In genomic region chrX:37191105-37191743, GRCm38 (mm10) we compare ENCODE assay signal across 8 mouse cellular contexts. TPM values are rescaled to one million over a fixed set of nuclear protein-coding genes. Genes with fewer than 3 reads are reported as not detected.
A peak's percentile ranks its signal among the peaks of the same experiment; 100 is the strongest.
DNase-seq lines count a peak whose midpoint lies in the region; ATAC-seq lines count a peak whose summit lies in the region.

TSS of gene Ndufa1 (minus strand) at chrX:37191163.
TSS of gene Rnf113a1 (plus strand) at chrX:37191245.

- H3K4me1 ChIP-seq in embryonic facial prominence, embryonic 11.5 days (ENCODE audit: control insufficient read depth, insufficient read depth, low read length): no peaks in the 10 kb centered on the region
- H3K4me1 ChIP-seq in limb, embryonic 10.5 days: no peaks in the 10 kb centered on the region
- no peaks in the 10 kb centered on the region for H3K4me1 ChIP-seq in midbrain, embryonic 12.5 days

- H3K4me3 ChIP-seq in embryonic facial prominence, embryonic 11.5 days (ENCODE audit: low read depth, low read length): peak within 1 kb of the TSS; percentile 51
- H3K4me3 ChIP-seq in limb, embryonic 10.5 days: peak within 1 kb of the TSS; percentile 63
- H3K4me3 ChIP-seq in midbrain, embryonic 12.5 days: peak within 1 kb of the TSS; percentile 54

- no peaks in the 10 kb centered on the region for H3K36me3 ChIP-seq in embryonic facial prominence, embryonic 11.5 days (replicated peaks; ENCODE audit: control insufficient read depth, insufficient read depth, low read depth, low read length)
- 0 out of 2 replicates have a peak, but pooled peaks cover 5% of the 10 kb centered on the region for H3K36me3 ChIP-seq in limb, embryonic 10.5 days
- no peaks in the 10 kb centered on the region for H3K36me3 ChIP-seq in midbrain, embryonic 12.5 days

- no peak within 1 kb of the TSS for H3K27ac ChIP-seq in embryonic facial prominence, embryonic 11.5 days (replicated peaks; ENCODE audit: low read depth, low read length)
- peak within 1 kb of the TSS; percentile 81 for H3K27ac ChIP-seq in limb, embryonic 10.5 days
- H3K27ac ChIP-seq in midbrain, embryonic 12.5 days (replicated peaks): peak within 1 kb of the TSS; percentile 73

- ATAC-seq in embryonic facial prominence, embryonic 11.5 days (replicated peaks; ENCODE audit: insufficient number of reproducible peaks, low FRiP score, low TSS enrichment, low read depth): peak; percentile 88
- peak; percentile 92 for ATAC-seq in midbrain, embryonic 12.5 days (ENCODE audit: low FRiP score, low read depth)

- H3K9ac ChIP-seq in embryonic facial prominence, embryonic 11.5 days (replicated peaks; ENCODE audit: low read length): peak within 1 kb of the TSS; percentile 64
- H3K9ac ChIP-seq in midbrain, embryonic 12.5 days (replicated peaks): peak within 1 kb of the TSS; percentile 59

- peak; percentile 86 for DNase-seq in 3134 (ENCODE audit: extremely low read depth, insufficient read length, low spot score)
- peak; percentile 84 for DNase-seq in adrenal gland, postnatal 25 days
- peak; percentile 82 for DNase-seq in embryonic facial prominence, embryonic 11.5 days (ENCODE audit: low spot score)
- peak; percentile 86 to 87 for DNase-seq in heart, adult 18-20 months
- peak; percentile 88 for DNase-seq in kidney, adult 18-20 months
- DNase-seq in limb, embryonic 10.5 days (ENCODE audit: low spot score): peak; percentile 80
- DNase-seq in skeletal muscle tissue, adult 2 months (ENCODE audit: low read depth, low spot score): peak; percentile 49

- WGBS in embryonic facial prominence, embryonic 11.5 days: 19% methylated on average over 60 of the region's 63 CpGs
- WGBS in limb, embryonic 10.5 days: 11% methylated on average over 63 of the region's 63 CpGs
- WGBS in midbrain, embryonic 12.5 days: 18% methylated on average over 63 of the region's 63 CpGs

- H3K9me3 ChIP-seq in embryonic facial prominence, embryonic 11.5 days (replicated peaks; ENCODE audit: control insufficient read depth, low read length): no peaks in the 10 kb centered on the region
- H3K9me3 ChIP-seq in limb, embryonic 10.5 days (replicated peaks): no peaks in the 10 kb centered on the region
- H3K9me3 ChIP-seq in midbrain, embryonic 12.5 days: no peaks in the 10 kb centered on the region

- H3K4me2 ChIP-seq in embryonic facial prominence, embryonic 11.5 days (ENCODE audit: low read depth, low read length): peak within 1 kb of the TSS; percentile 46
- H3K4me2 ChIP-seq in midbrain, embryonic 12.5 days (replicated peaks): peak within 1 kb of the TSS; percentile 55

- no peaks in the 10 kb centered on the region for H3K27me3 ChIP-seq in embryonic facial prominence, embryonic 11.5 days (ENCODE audit: control insufficient read depth, insufficient read depth, low read length)
- no peaks in the 10 kb centered on the region for H3K27me3 ChIP-seq in limb, embryonic 10.5 days (ENCODE audit: low read depth, poor library complexity, severe bottlenecking)
- no peaks in the 10 kb centered on the region for H3K27me3 ChIP-seq in midbrain, embryonic 12.5 days

RNA-seq across cellular contexts. Expression of gene Ndufa1, which starts in this region (rescaled TPM):
- total RNA-seq in adrenal gland, postnatal 25 days (2021): 378 and 382 TPM in 2 replicates
- 375 and 434 TPM in 2 replicates for polyA plus RNA-seq in embryonic facial prominence, embryonic 11.5 days (2014; fragmentation: Nextera tagmentation; extraction: Ambion mirVana)
- 100 to 1,000 TPM; 829 to 884 TPM for total RNA-seq in heart, adult 18-20 months (2021)
- 329 and 348 TPM in 2 replicates for polyA plus RNA-seq in limb, embryonic 10.5 days (2016; fragmentation: Nextera tagmentation; extraction: Ambion mirVana)
- polyA plus RNA-seq in midbrain, embryonic 12.5 days (2016; fragmentation: Nextera tagmentation; extraction: Ambion mirVana): 412 and 415 TPM in 2 replicates

RNA-seq across cellular contexts. Expression of gene Rnf113a1, which starts in this region (rescaled TPM):
- 4.9 and 5.2 TPM in 2 replicates for total RNA-seq in adrenal gland, postnatal 25 days (2021)
- polyA plus RNA-seq in embryonic facial prominence, embryonic 11.5 days (2014; fragmentation: Nextera tagmentation; extraction: Ambion mirVana): 15.6 and 16.6 TPM in 2 replicates
- total RNA-seq in heart, adult 18-20 months (2021): 1 to 10 TPM; 1.4 to 1.6 TPM
- polyA plus RNA-seq in limb, embryonic 10.5 days (2016; fragmentation: Nextera tagmentation; extraction: Ambion mirVana): 9.4 and 11.4 TPM in 2 replicates
- 15.7 and 17.0 TPM in 2 replicates for polyA plus RNA-seq in midbrain, embryonic 12.5 days (2016; fragmentation: Nextera tagmentation; extraction: Ambion mirVana)
